Mouse (Mus musculus): ENCODE measurements around the gene Cd300e. TPM values are rescaled to one million over a fixed set of nuclear protein-coding genes. Genes with fewer than 3 reads are reported as not detected.

Cd300e gene
- polyA plus RNA-seq, 1 experiment from 2014 or later, result not detected

GRCm38 (mm10) chr11:115080886-115081285, 18.9 kb upstream of the Cd300e start:
- H3K9me3 ChIP-seq, result no peaks in the 10 kb centered on the region
- no peak overlapping the region for H3K27ac ChIP-seq (replicated peaks)
- H3K4me1 ChIP-seq, result peaks cover 12% of the 10 kb centered on the region
- no peak overlapping the region for H3K9ac ChIP-seq (replicated peaks)
- H3K27me3 ChIP-seq, result no peaks in the 10 kb centered on the region; the same call in 1 of the 2 replicates
- H3K4me2 ChIP-seq (replicated peaks), result no peak overlapping the region
- H3K36me3 ChIP-seq, result no peaks in the 10 kb centered on the region
- 35% methylated on average over 13 of the region's 13 CpGs for WGBS
- ATAC-seq (replicated peaks), result no peak
- no peak overlapping the region for H3K4me3 ChIP-seq

GRCm38 (mm10) chr11:115078680-115079079, 16.7 kb upstream of the Cd300e start:
- no peak overlapping the region for H3K27ac ChIP-seq (replicated peaks)
- H3K4me1 ChIP-seq, result peaks cover 3% of the 10 kb centered on the region
- no peak for ATAC-seq (replicated peaks)
- 89% methylated on average over 5 of the region's 5 CpGs for WGBS
- no peak overlapping the region for H3K9ac ChIP-seq (replicated peaks)
- H3K9me3 ChIP-seq, result no peaks in the 10 kb centered on the region
- H3K36me3 ChIP-seq, result no peaks in the 10 kb centered on the region
- no peak overlapping the region for H3K4me3 ChIP-seq
- no peaks in the 10 kb centered on the region for H3K27me3 ChIP-seq
- no peak overlapping the region for H3K4me2 ChIP-seq (replicated peaks)

- no peak for ATAC-seq (replicated peaks)
- Histone ChIP-seq H3K36me3 (no peaks in the 10 kb centered on the region), H3K9ac (replicated peaks) (no peak overlapping the region), H3K4me1 (no peaks in the 10 kb centered on the region), H3K27me3 (no peaks in the 10 kb centered on the region), H3K4me3 (no peak overlapping the region), H3K27ac (replicated peaks) (no peak overlapping the region), H3K9me3 (no peaks in the 10 kb centered on the region), H3K4me2 (replicated peaks) (no peak overlapping the region)
- 90% methylated on average over 1 of the region's 1 CpGs for WGBS
Measured at GRCm38 (mm10) chr11:115077436-115077835, 15.5 kb upstream of the Cd300e start.

- Histone ChIP-seq H3K4me1 (peaks cover 10% of the 10 kb centered on the region), H3K9me3 (no peaks in the 10 kb centered on the region), H3K27ac (replicated peaks) (no peak overlapping the region), H3K36me3 (no peaks in the 10 kb centered on the region), H3K4me2 (replicated peaks) (no peak overlapping the region), H3K9ac (replicated peaks) (no peak overlapping the region), H3K4me3 (no peak overlapping the region), H3K27me3 (no peaks in the 10 kb centered on the region)
- ATAC-seq (replicated peaks), result no peak
- 87% methylated on average over 5 of the region's 5 CpGs for WGBS
Measured at GRCm38 (mm10) chr11:115075859-115076258, 13.9 kb upstream of the Cd300e start.

- ATAC-seq (replicated peaks), result no peak
- 82% methylated on average over 7 of the region's 7 CpGs for WGBS
- H3K36me3 ChIP-seq, result no peaks in the 10 kb centered on the region
Measured at GRCm38 (mm10) chr11:115075407-115075806, 13.4 kb upstream of the Cd300e start.

GRCm38 (mm10) chr11:115073002-115073401, 11.0 kb upstream of the Cd300e start:
- no peak overlapping the region for H3K27ac ChIP-seq (replicated peaks)
- peaks cover 10% of the 10 kb centered on the region for H3K4me1 ChIP-seq
- no peaks in the 10 kb centered on the region for H3K36me3 ChIP-seq
- 71% methylated on average over 5 of the region's 5 CpGs for WGBS
- H3K27me3 ChIP-seq, result no peaks in the 10 kb centered on the region
- H3K4me2 ChIP-seq (replicated peaks), result no peak overlapping the region
- H3K9ac ChIP-seq (replicated peaks), result no peak overlapping the region
- no peaks in the 10 kb centered on the region for H3K9me3 ChIP-seq
- no peak for ATAC-seq (replicated peaks)
- no peak overlapping the region for H3K4me3 ChIP-seq

More at GRCm38 (mm10) chr11:115075407-115075806, 13.4 kb upstream of the Cd300e start:
- Histone ChIP-seq H3K4me1 (peaks cover 10% of the 10 kb centered on the region), H3K27ac (replicated peaks) (no peak overlapping the region), H3K4me2 (replicated peaks) (no peak overlapping the region), H3K27me3 (no peaks in the 10 kb centered on the region), H3K9ac (replicated peaks) (no peak overlapping the region), H3K4me3 (no peak overlapping the region), H3K9me3 (no peaks in the 10 kb centered on the region)

GRCm38 (mm10) chr11:115071631-115072294, 9.8 kb upstream of the Cd300e start:
- Histone ChIP-seq H3K4me1 (peaks cover 10% of the 10 kb centered on the region), H3K36me3 (no peaks in the 10 kb centered on the region), H3K27me3 (no peaks in the 10 kb centered on the region), H3K4me3 (no peak overlapping the region), H3K9me3 (no peaks in the 10 kb centered on the region), H3K9ac (replicated peaks) (no peak overlapping the region), H3K4me2 (replicated peaks) (no peak overlapping the region; the same call in 1 of the 2 replicates), H3K27ac (replicated peaks) (no peak overlapping the region)
- WGBS, result 21% methylated on average over 14 of the region's 14 CpGs
- ATAC-seq (replicated peaks), result no peak

GRCm38 (mm10) chr11:115071015-115071551, 9.1 kb upstream of the Cd300e start:
- Histone ChIP-seq H3K36me3 (no peaks in the 10 kb centered on the region), H3K9ac (replicated peaks) (no peak overlapping the region), H3K27me3 (no peaks in the 10 kb centered on the region), H3K4me2 (replicated peaks) (no peak overlapping the region; the same call in 1 of the 2 replicates), H3K4me3 (no peak overlapping the region), H3K27ac (replicated peaks) (no peak overlapping the region), H3K4me1 (peaks cover 10% of the 10 kb centered on the region), H3K9me3 (no peaks in the 10 kb centered on the region)
- no peak for ATAC-seq (replicated peaks)
- 14% methylated on average over 9 of the region's 9 CpGs for WGBS

GRCm38 (mm10) chr11:115066768-115067167, 4.8 kb upstream of the Cd300e start:
- Histone ChIP-seq H3K4me2 (replicated peaks) (no peak overlapping the region), H3K27ac (replicated peaks) (no peak overlapping the region), H3K9me3 (no peaks in the 10 kb centered on the region), H3K4me1 (peaks cover 6% of the 10 kb centered on the region), H3K27me3 (no peaks in the 10 kb centered on the region), H3K4me3 (no peak overlapping the region), H3K9ac (replicated peaks) (no peak overlapping the region), H3K36me3 (no peaks in the 10 kb centered on the region)
- ATAC-seq (replicated peaks), result no peak
- 77% methylated on average over 6 of the region's 6 CpGs for WGBS

GRCm38 (mm10) chr11:115059797-115060196, 2.2 kb downstream of the Cd300e start:
- H3K4me1 ChIP-seq, result no peaks in the 10 kb centered on the region
- WGBS, result 84% methylated on average over 2 of the region's 2 CpGs
- no peak for ATAC-seq (replicated peaks)

GRCm38 (mm10) chr11:115058701-115059100, 3.3 kb downstream of the Cd300e start:
- Histone ChIP-seq H3K4me1 (no peaks in the 10 kb centered on the region), H3K4me2 (replicated peaks) (no peak overlapping the region), H3K9me3 (no peaks in the 10 kb centered on the region), H3K27ac (replicated peaks) (no peak overlapping the region), H3K9ac (replicated peaks) (no peak overlapping the region), H3K27me3 (no peaks in the 10 kb centered on the region), H3K4me3 (no peak overlapping the region), H3K36me3 (no peaks in the 10 kb centered on the region)
- ATAC-seq (replicated peaks), result no peak
- WGBS, result 77% methylated on average over 4 of the region's 4 CpGs

More at GRCm38 (mm10) chr11:115059797-115060196, 2.2 kb downstream of the Cd300e start:
- H3K36me3 ChIP-seq, result no peaks in the 10 kb centered on the region
- no peak overlapping the region for H3K4me3 ChIP-seq
- no peak overlapping the region for H3K27ac ChIP-seq (replicated peaks)
- no peaks in the 10 kb centered on the region for H3K9me3 ChIP-seq
- H3K9ac ChIP-seq (replicated peaks), result no peak overlapping the region
- H3K27me3 ChIP-seq, result no peaks in the 10 kb centered on the region
- no peak overlapping the region for H3K4me2 ChIP-seq (replicated peaks)

GRCm38 (mm10) chr11:115054537-115054936, 7.4 kb downstream of the Cd300e start:
- Histone ChIP-seq H3K27ac (replicated peaks) (no peak overlapping the region), H3K36me3 (no peaks in the 10 kb centered on the region), H3K4me3 (no peak overlapping the region), H3K4me1 (no peaks in the 10 kb centered on the region), H3K9me3 (no peaks in the 10 kb centered on the region), H3K4me2 (replicated peaks) (no peak overlapping the region), H3K9ac (replicated peaks) (no peak overlapping the region), H3K27me3 (no peaks in the 10 kb centered on the region)
- no peak for ATAC-seq (replicated peaks)

GRCm38 (mm10) chr11:115052991-115053390, 9.0 kb downstream of the Cd300e start:
- Histone ChIP-seq H3K4me2 (replicated peaks) (no peak overlapping the region), H3K4me1 (no peaks in the 10 kb centered on the region), H3K27me3 (no peaks in the 10 kb centered on the region), H3K36me3 (no peaks in the 10 kb centered on the region), H3K4me3 (no peak overlapping the region), H3K9me3 (no peaks in the 10 kb centered on the region), H3K27ac (replicated peaks) (no peak overlapping the region), H3K9ac (replicated peaks) (no peak overlapping the region)
- no peak for ATAC-seq (replicated peaks)
- 88% methylated on average over 1 of the region's 1 CpGs for WGBS

All from forebrain, embryonic 15.5 days (tissue).